Mouse (Mus musculus) midbrain, embryonic 10.5 days (tissue): ENCODE data around the gene Tmem170b. TPM values are rescaled to one million over a fixed set of nuclear protein-coding genes. Genes with fewer than 3 reads are reported as not detected.

Experiments used
- DNase-seq: peaks from one replicate; pipeline ENCODE4 v3.0.0-alpha.2; 2017; ENCODE audit warnings: low spot score
- H3K27ac ChIP-seq: fragments of 300-500 bp; sonication (generic); replicated peaks from 2 replicates; pipeline ENCODE4 v1.5.1; 2016; ENCODE audit warnings: mild to moderate bottlenecking
- H3K27me3 ChIP-seq: fragments of 300-500 bp; sonication (generic); 2 replicates; pipeline ENCODE4 v1.6.1; 2016; ENCODE audit warnings: low read depth, mild to moderate bottlenecking; ENCODE audit not compliant: poor library complexity, severe bottlenecking
- H3K36me3 ChIP-seq: fragments of 300-500 bp; sonication (generic); 2 replicates; pipeline ENCODE4 v1.6.1; 2016; ENCODE audit warnings: mild to moderate bottlenecking, moderate library complexity
- H3K4me1 ChIP-seq: fragments of 300-500 bp; sonication (generic); 2 replicates; pipeline ENCODE4 v1.6.1; 2016
- H3K4me3 ChIP-seq: fragments of 300-500 bp; sonication (generic); 2 replicates; pipeline ENCODE4 v1.5.1; 2016; ENCODE audit warnings: mild to moderate bottlenecking, moderate library complexity
- H3K9me3 ChIP-seq: fragments of 300-500 bp; sonication (generic); replicated peaks from 2 replicates; pipeline ENCODE4 v1.6.1; 2016; ENCODE audit warnings: mild to moderate bottlenecking
- WGBS: fragments of 180-500 bp; shearing (Covaris S2); methylation state at CpG from one replicate; pipeline ENCODE4 v1.1.7; 2016; 5-methylcytosine and 5-hydroxymethylcytosine counted together
- polyA plus RNA-seq: library from polyadenylated mRNA; unstranded; fragments of >200 nt; fragmentation: Nextera tagmentation; extraction: Ambion mirVana; gene quantifications from 2 replicates; pipeline ENCODE4 v1.2.1, GENCODE M21; 2016

Gene Tmem170b
- polyA plus RNA-seq = 13.4 and 19.5 TPM in 2 replicates

DNA sequence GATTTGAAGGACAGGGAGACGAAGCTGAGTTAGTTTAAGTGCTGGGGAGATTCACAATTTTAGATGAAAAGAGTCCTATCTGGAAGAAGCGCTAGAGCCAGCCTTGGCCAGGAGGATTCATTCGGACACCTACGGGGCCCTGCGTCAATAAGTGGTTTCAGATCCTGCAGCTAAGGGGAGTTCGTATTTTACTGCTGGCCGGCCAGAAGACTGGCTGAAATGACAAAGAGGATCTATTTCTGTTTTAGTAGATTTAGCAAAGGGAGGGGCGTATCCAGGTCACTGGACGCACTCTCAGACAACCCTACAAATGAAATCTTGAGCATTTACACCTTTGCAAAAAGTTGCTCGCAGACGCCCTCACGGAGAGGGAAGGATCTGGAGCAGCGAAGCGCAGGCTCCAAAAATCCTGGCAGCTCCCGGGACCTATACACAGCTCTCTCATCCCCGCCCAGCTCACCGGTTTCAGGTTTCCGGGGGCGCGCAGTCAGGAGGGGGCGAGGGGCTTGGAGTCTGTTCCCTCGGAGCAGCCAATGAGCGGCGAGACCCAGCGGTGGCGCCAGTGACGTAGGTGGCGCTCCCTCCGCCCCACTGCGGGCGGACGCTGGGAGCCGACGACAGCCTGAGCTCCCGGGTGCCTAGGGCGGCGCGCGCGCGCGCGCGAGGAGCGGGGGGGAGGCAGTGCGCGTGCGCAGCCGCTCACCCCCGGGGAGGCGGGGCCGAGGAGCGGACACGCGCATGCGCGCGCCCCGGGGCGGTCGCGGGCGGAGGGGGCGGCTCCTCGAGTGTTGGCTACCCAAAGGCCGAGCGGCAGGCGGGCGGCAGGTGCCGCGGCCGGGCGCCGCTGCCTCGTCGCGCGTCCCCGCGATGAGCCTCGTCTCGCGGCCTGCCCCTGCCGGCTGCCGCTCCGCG, at the start of gene Tmem170b:
Tmem170b (plus strand) TSS at position 809 of the 912 bp plus-strand sequence.
- peak within 1 kb of the TSS; percentile 82 for H3K4me3 ChIP-seq
- WGBS = under 1% methylated on average over 72 of the region's 87 CpGs
- peak; percentile 99 for DNase-seq

DNA sequence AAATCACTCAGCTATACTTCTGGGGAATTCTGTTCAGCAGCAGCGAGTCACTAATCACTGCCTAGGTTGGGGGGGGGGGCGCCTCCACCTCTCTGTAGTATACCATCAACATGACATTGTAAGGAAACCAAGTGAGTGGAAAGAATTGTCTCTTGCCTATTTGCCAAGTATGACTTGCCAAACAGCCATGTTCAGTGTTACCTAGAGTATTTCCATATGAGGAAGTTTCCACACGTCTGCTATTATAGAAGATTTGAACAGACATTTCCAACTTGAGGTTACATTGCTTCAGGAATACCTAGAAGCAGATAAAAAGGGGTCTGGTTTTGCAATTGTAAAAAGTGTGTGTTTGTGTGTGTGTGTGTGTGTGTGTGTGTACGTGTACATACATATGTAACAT, 44.7 kb upstream of the Tmem170b start:
- Histone ChIP-seq H3K27me3 (no peaks in the 10 kb centered on the region), H3K4me1 (no peaks in the 10 kb centered on the region), H3K27ac (no peak overlapping the region), H3K9me3 (no peaks in the 10 kb centered on the region), H3K36me3 (no peaks in the 10 kb centered on the region), H3K4me3 (no peak overlapping the region)
- no peak for DNase-seq
- 83% methylated on average over 4 of the region's 4 CpGs for WGBS

More for the DNA sequence above, at the start of gene Tmem170b:
- Histone ChIP-seq H3K27ac (peak within 1 kb of the TSS; percentile 95), H3K27me3 (peaks cover 13% of the 10 kb centered on the region), H3K36me3 (no peaks in the 10 kb centered on the region), H3K4me1 (peaks cover 27% of the 10 kb centered on the region), H3K9me3 (no peaks in the 10 kb centered on the region)

DNA sequence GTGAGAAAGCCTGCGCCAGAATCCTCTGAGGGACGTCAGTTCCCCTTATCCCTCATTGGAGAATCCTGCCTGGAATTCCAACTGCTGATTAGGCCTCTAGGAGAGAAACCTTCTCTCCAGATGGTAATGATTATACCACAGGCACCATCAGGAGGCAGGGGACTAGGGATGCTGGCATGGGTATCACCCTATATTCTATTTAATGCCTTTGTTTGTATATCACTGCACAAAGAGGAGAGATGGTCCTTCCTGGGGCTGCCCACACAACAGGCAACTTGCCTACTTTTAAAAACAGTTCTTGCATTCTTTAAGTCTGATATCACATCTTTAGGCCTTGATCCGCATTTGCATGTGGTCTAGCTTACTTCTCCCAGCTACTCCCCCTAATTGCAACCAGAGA, 37.3 kb upstream of the Tmem170b start:
- Histone ChIP-seq H3K9me3 (no peaks in the 10 kb centered on the region), H3K36me3 (no peaks in the 10 kb centered on the region), H3K4me3 (no peak overlapping the region), H3K27me3 (no peaks in the 10 kb centered on the region), H3K4me1 (peaks cover 8% of the 10 kb centered on the region), H3K27ac (no peak overlapping the region)
- DNase-seq = no peak
- 79% methylated on average over 3 of the region's 3 CpGs for WGBS

GRCm38 (mm10) chr13:41568926-41569325, 36.8 kb upstream of the Tmem170b start:
- no peak for DNase-seq
- no peak overlapping the region for H3K4me3 ChIP-seq
- H3K9me3 ChIP-seq = no peaks in the 10 kb centered on the region
- peaks cover 8% of the 10 kb centered on the region for H3K4me1 ChIP-seq
- H3K27me3 ChIP-seq = no peaks in the 10 kb centered on the region
- no peaks in the 10 kb centered on the region for H3K36me3 ChIP-seq
- no peak overlapping the region for H3K27ac ChIP-seq
- 87% methylated on average over 8 of the region's 8 CpGs for WGBS

- no peaks in the 10 kb centered on the region for H3K9me3 ChIP-seq
- no peaks in the 10 kb centered on the region for H3K36me3 ChIP-seq
- no peak overlapping the region for H3K27ac ChIP-seq
- WGBS = 87% methylated on average over 3 of the region's 3 CpGs
- no peak overlapping the region for H3K4me3 ChIP-seq
- H3K27me3 ChIP-seq = no peaks in the 10 kb centered on the region
- H3K4me1 ChIP-seq = peaks cover 8% of the 10 kb centered on the region
- no peak for DNase-seq
Measured at GRCm38 (mm10) chr13:41569776-41570175, 35.9 kb upstream of the Tmem170b start.

DNA sequence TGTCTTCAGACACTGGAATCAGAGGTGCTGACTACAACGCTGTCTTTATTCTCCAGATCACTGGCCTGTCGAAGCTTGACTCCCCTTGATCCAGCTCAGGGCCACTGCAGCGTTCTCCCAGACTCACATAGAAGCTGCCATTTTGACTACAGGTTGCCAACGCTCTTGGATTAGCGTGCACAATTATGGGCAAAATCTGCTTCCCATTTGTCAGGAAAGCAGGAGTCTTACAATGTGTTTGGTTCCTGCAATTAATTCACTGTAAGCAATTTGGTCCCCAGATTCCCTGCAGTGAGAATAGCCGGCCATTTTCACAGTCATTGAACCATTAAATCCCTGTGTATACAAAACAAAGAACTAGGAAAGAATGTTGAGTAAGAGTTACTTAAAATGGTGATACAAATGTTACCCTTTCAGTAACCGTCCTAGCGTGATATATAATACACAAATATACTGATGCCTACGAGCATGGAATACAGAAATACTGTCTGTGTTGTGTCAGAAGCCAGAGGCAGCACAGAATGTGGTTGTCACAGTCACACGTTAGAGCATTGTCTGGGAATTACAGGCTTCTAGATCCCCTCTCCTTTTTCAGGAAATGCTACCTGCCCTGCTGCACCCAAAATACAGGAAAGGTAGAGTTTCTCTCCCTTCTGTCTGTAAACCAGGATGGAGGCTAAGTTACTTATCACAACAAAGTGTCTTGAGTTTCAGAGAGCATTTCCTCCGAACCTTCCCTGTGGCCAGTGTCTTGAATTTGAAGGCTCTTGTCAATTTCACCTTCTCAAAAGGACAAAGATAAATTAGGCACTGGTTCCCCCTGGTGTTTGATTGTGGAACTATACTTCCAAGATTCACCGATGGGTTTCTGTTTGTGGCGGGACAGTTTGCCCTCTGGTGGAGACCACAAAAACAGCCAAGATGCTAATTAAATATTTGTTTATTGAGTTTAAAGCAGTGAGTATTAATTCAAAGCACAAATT, 34.0 kb upstream of the Tmem170b start:
- no peaks in the 10 kb centered on the region for H3K36me3 ChIP-seq
- peak; percentile 72 for DNase-seq
- H3K4me1 ChIP-seq = peaks cover 8% of the 10 kb centered on the region
- H3K9me3 ChIP-seq = no peaks in the 10 kb centered on the region; the same call in 1 of the 2 replicates
- no peaks in the 10 kb centered on the region for H3K27me3 ChIP-seq
- WGBS = 26% methylated on average over 13 of the region's 13 CpGs
- 0 out of 2 replicates have a peak overlapping the region, but pooled peaks have one; percentile 11 for H3K4me3 ChIP-seq
- H3K27ac ChIP-seq = no peak overlapping the region

- Histone ChIP-seq H3K9me3 (no peaks in the 10 kb centered on the region; the same call in 1 of the 2 replicates), H3K4me3 (no peak overlapping the region), H3K4me1 (peaks cover 8% of the 10 kb centered on the region), H3K27me3 (no peaks in the 10 kb centered on the region), H3K36me3 (no peaks in the 10 kb centered on the region), H3K27ac (no peak overlapping the region)
- WGBS = 51% methylated on average over 4 of the region's 4 CpGs
- no peak for DNase-seq
Measured at GRCm38 (mm10) chr13:41572351-41572735, 33.4 kb upstream of the Tmem170b start.

GRCm38 (mm10) chr13:41573126-41573846, 32.4 kb upstream of the Tmem170b start:
- 57% methylated on average over 4 of the region's 4 CpGs for WGBS
- H3K4me3 ChIP-seq = no peak overlapping the region
- DNase-seq = no peak
- H3K27ac ChIP-seq = no peak overlapping the region
- H3K36me3 ChIP-seq = no peaks in the 10 kb centered on the region
- no peaks in the 10 kb centered on the region; the same call in 1 of the 2 replicates for H3K9me3 ChIP-seq
- peaks cover 8% of the 10 kb centered on the region for H3K4me1 ChIP-seq
- H3K27me3 ChIP-seq = no peaks in the 10 kb centered on the region

DNA sequence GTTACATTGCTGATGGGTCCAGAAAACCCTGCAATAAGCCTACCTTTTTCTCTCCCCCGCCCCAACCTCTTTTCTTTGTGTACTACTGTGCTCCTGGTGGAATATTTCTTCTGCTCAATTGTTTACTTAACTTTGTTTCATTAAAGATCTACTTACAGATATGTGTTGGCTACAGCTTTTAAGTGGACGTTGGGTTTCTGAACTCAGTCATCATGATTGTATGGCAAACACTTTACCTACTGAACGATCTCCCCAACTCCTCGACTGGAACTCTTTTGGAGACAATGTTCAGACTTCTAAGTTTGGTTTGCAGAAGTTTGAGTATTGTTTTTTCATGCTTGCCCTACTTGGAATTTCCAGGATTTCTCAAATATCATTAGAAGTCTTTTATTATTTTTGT, 24.6 kb upstream of the Tmem170b start:
- Histone ChIP-seq H3K4me3 (no peak overlapping the region), H3K27ac (no peak overlapping the region), H3K36me3 (no peaks in the 10 kb centered on the region), H3K9me3 (no peaks in the 10 kb centered on the region; the same call in 1 of the 2 replicates), H3K4me1 (peaks cover 4% of the 10 kb centered on the region; the same call in 1 of the 2 replicates), H3K27me3 (no peaks in the 10 kb centered on the region)
- 94% methylated on average over 4 of the region's 4 CpGs for whole genome bisulfite sequencing
- no peak for DNase-seq

DNA sequence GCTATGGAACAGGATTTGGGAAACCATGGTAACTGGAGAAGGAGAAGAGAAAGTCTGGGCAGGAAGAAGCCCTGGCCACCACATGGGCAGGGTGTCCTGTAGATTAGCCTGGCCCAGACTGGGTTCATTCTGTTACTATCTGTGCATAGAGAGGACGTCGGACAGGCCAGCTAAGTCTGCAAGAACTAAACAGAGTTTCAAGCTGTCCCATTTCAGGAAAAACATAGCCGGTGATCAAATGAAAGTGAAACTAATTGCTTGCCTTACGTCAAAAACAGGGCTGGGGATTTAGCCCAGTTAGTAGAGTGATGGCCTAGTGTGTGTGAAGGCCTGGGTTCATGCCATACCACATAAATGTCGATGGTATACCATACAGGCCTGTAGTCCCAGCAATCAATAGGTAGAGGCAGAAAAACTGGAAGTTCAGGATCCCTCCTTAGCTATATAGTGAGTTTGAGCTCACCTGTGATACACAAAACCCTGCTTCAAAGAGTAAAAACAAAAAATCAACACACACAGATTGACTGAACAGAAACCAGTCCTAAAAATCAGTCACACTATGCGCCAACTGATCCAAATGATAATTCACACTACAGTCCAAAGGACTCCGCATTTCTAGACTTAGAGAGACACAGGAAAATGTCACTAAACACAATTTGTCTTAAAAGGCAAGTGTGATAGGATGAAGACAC, 21.9 kb upstream of the Tmem170b start:
- Histone ChIP-seq H3K36me3 (no peaks in the 10 kb centered on the region), H3K9me3 (no peaks in the 10 kb centered on the region), H3K4me3 (no peak overlapping the region), H3K4me1 (peaks cover 4% of the 10 kb centered on the region; the same call in 1 of the 2 replicates), H3K27ac (no peak overlapping the region), H3K27me3 (no peaks in the 10 kb centered on the region)
- 81% methylated on average over 7 of the region's 7 CpGs for WGBS
- DNase-seq = peak; percentile 16

GRCm38 (mm10) chr13:41584358-41584680, 21.4 kb upstream of the Tmem170b start:
- 91% methylated on average over 3 of the region's 3 CpGs for WGBS
- no peaks in the 10 kb centered on the region for H3K27me3 ChIP-seq
- H3K4me1 ChIP-seq = peaks cover 4% of the 10 kb centered on the region; the same call in 1 of the 2 replicates
- H3K36me3 ChIP-seq = no peaks in the 10 kb centered on the region
- no peak overlapping the region for H3K4me3 ChIP-seq
- H3K27ac ChIP-seq = no peak overlapping the region
- DNase-seq = no peak
- H3K9me3 ChIP-seq = no peaks in the 10 kb centered on the region
